Mouse (Mus musculus): Measurements from ENCODE around the gene Mphosph8.
A peak's percentile ranks its signal among the peaks of the same experiment; 100 is the strongest.

The Mphosph8 gene

GRCm38 (mm10) chr14:56667969-56668802 is at the start of gene Mphosph8:
Mphosph8 (plus strand) TSS chr14:56668248.
- DNase-seq: peak; percentile 100

GRCm38 (mm10) chr14:56620425-56620824 is 47.6 kb upstream of the Mphosph8 start:
- no peak for DNase-seq

- DNase-seq: no peak
Measured at GRCm38 (mm10) chr14:56626202-56626601, 41.8 kb upstream of the Mphosph8 start.

GRCm38 (mm10) chr14:56628336-56628735 is 39.7 kb upstream of the Mphosph8 start:
- no peak for DNase-seq

GRCm38 (mm10) chr14:56631109-56631508 is 36.9 kb upstream of the Mphosph8 start:
- no peak for DNase-seq

- DNase-seq: no peak
Measured at GRCm38 (mm10) chr14:56647206-56647605, 20.8 kb upstream of the Mphosph8 start.

- DNase-seq: no peak
Measured at GRCm38 (mm10) chr14:56649448-56649847, 18.6 kb upstream of the Mphosph8 start.

- no peak for DNase-seq
Measured at GRCm38 (mm10) chr14:56665651-56666050, 2.4 kb upstream of the Mphosph8 start.

GRCm38 (mm10) chr14:56666909-56667308 is 1.1 kb upstream of the Mphosph8 start:
- DNase-seq: no peak

GRCm38 (mm10) chr14:56669046-56669620 is 1.1 kb downstream of the Mphosph8 start:
- no peak for DNase-seq

GRCm38 (mm10) chr14:56685426-56685825 is 17.4 kb downstream of the Mphosph8 start:
- DNase-seq: no peak

GRCm38 (mm10) chr14:56689116-56689515 is 21.1 kb downstream of the Mphosph8 start:
- no peak for DNase-seq

- DNase-seq: no peak
Measured at GRCm38 (mm10) chr14:56689766-56690165, 21.7 kb downstream of the Mphosph8 start.

GRCm38 (mm10) chr14:56695495-56695894 is 27.4 kb downstream of the Mphosph8 start:
- no peak for DNase-seq

GRCm38 (mm10) chr14:56697836-56698235 is 29.8 kb downstream of the Mphosph8 start:
- DNase-seq: no peak

- no peak for DNase-seq
Measured at GRCm38 (mm10) chr14:56702644-56703043, 34.6 kb downstream of the Mphosph8 start.

- DNase-seq: no peak
Measured at GRCm38 (mm10) chr14:56705687-56706086, 37.6 kb downstream of the Mphosph8 start.

GRCm38 (mm10) chr14:56726493-56726892 is 58.4 kb downstream of the Mphosph8 start:
- DNase-seq: no peak

- DNase-seq: no peak
Measured at GRCm38 (mm10) chr14:56740175-56740574, 72.1 kb downstream of the Mphosph8 start.

Measured in cerebellum, adult 11 months (tissue).